Mouse (Mus musculus): Measurements from ENCODE around the gene Atf2. TPM values are rescaled to one million over a fixed set of nuclear protein-coding genes. Genes with fewer than 3 reads are reported as not detected.

The Atf2 gene
- polyA plus RNA-seq, 1 experiment = 54.5 TPM

DNA sequence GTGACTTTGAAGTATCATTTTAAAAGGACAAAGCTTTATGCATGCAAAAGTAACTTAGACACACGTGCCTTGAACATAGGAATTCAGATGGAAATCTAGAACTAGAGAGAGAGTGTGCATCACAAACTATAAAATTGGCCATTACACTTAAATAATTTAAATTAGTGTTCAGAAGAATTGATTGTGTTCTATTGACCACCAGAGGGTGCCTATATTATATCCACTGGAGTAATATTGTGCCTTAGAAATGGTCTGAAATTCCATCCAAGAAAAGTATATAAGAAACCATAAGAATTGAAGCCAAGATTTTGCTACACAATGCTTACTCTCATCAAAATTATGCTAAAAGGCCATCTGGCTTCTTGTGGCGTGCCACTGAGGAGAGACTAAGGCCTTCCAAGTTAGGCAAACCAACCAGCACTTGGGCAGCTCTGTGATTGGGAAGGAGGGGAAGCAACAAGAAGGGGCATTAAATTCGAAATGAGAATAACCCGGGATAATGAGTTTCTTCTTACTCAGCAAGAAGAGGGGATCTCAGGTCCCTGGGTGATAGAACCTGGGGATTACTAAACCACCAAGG is 113.3 kb downstream of the Atf2 start:
- no peak for DNase-seq (ENCODE audit: extremely low spot score in 1 of 2, low spot score in 1 of 2)

DNA sequence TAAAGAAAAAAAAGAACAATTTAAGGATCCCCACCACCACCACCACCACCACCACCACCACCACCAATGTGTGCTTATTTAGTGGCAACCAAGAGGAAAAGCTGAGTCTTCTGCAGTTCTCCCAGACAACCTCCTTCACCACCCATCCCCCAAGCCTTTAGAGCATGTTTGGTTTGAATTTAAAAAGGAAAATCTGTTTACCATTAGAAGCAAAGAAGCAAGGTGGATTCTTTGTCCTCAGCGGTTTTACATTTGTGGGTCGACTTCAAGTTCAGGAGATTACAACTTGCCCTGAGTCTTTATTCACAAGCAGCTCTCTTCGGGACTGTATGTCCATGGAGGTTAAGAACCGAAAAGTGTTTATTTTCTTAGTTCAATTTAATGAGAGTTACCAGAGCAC is 115.5 kb downstream of the Atf2 start:
- DNase-seq (ENCODE audit: extremely low spot score in 1 of 2, low spot score in 1 of 2) = no peak

DNA sequence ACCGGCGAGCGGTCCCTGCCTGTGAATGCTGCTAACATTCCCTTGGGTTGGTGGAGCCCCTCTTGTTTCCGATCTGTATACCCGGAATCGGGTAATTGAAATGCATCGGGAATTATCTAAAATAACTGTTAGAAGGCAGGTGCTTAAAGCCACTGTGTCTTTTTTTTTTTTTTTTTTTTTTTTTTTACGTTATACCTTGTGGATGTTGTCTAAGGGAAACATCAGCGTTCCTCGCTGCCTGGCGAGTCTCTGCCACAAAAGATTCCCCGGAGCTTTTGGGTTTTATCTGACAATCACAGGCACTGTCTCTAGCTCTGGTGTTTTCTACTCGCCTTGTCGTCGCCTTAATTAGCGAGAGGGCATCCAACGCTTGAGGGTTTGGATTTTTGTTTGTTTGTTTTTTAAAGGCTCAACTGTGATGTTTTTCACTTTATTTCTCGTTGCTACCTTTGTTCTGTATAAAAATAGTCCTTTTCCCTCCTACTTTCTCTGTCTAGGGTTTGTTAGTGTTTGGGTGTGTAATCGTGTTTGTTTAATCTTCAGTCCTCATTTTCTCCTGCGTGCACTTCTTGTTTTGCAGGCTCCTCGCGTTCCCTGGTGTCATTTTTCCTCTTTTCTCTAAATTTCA is 116.6 kb downstream of the Atf2 start:
- DNase-seq (ENCODE audit: extremely low spot score in 1 of 2, low spot score in 1 of 2) = peak in 1 of 2 experiments; percentile 24

DNA sequence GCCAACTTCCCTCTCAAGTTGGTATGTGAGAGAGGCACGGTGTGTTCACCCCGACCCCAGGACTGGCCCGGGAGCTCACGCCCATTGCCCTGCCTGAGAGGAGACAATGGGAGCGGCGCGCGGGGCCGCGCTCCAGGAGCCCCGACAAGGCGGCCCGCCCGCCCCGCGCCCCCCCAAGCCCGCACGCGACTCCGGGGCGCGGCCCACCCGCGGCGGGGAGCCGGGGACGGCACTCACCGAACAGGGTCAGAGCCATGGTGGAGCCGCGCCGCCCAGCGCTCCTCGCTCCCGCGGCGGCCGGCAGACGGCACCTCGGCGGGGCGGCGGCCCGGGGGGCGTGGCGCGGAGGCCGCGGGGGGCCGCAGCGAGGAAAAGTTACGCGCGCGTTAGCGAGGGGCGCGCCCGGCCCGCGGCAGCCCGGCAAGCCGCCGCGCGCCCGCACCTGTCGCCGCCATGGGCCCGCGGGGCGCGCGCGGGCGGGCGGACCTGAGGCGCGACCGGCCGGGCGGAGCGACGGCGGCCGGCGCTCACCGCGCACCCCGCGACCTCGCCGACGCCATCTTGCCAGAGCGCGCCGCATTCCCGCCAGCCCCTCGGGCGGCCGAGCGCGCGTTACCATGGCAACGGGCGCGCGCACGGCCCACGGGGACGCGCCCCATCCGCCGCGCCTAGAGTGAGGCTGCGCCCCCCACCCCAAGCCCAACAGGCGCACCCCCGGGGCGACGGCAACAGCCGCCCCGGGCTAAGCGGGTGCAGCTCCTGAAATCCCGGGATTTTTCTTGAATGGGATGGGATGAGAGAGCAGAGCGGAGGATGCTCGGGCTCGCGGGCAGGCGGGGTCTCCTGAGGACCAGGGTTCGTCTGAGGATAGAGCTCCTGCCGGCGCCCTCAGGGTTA is 117.4 kb downstream of the Atf2 start, which contains the start of gene Chn1:
TSS of gene Chn1 (minus strand) at position 561 of the 897 bp plus-strand sequence.
- DNase-seq (ENCODE audit: extremely low spot score in 1 of 2, low spot score in 1 of 2) = peak; percentile 26 to 74

DNA sequence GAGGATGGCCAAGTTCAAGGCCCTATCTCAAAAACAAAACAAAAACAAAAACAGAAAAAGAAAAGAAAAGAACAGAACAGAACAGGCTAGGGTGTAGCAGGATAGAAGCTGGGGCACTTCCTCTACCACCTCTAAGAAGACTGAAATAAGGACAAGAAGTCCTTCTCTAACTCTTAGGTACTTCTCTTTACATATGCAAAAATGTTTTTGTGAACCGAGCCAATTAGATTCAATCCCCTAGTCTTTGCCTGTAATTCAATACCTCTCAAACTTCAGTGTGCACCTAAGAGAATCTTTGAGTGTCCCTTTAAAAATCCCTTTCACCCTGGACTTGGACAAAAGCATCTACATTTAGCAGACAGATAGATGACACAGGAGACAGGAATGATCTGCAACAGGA is 119.5 kb downstream of the Atf2 start:
- DNase-seq (ENCODE audit: extremely low spot score in 1 of 2, low spot score in 1 of 2) = no peak

DNA sequence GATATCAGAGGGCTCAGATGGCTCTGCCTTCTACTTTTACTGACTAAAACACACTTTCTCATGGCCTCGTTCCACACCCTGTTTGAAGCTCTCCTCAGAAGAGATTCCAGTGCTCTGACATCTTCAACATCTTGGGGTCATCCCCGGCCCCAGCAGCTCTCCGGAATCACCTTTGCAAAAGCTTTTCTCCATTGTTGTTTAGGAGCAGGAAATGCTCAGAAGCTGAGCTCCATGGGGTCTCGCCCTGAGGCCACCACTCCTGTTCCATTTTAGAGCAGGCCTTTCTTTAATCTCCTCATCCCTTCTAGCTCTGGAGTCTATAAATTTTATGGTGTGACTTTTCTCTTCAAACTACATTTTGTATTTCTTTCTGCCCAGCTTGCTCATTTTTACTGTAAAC is 123.8 kb downstream of the Atf2 start:
- DNase-seq (ENCODE audit: extremely low spot score in 1 of 2, low spot score in 1 of 2) = no peak

Other genes starting within 250 kb of the Atf2 start
- gene Chn1, start 117.3 kb downstream of the Atf2 start, polyA plus RNA-seq (2012; rRNA removed) = 1,037 and 1,069 TPM in 2 replicates
- gene Atp5g3, start 18.7 kb upstream of the Atf2 start, polyA plus RNA-seq (2012; rRNA removed) = 714 and 718 TPM in 2 replicates